Mouse (Mus musculus) embryonic facial prominence, embryonic 11.5 days (tissue): ENCODE measurements around the gene Wwox. TPM values are rescaled to one million over a fixed set of nuclear protein-coding genes. Genes with fewer than 3 reads are reported as not detected.

ENCODE experiments used
- ATAC-seq: fragments of 200-750 bp; cut with Nextera tagmentation; replicated peaks from 2 replicates; pipeline ENCODE4 v1.8.0; 2017; ENCODE audit warnings: low read depth; ENCODE audit not compliant: insufficient number of reproducible peaks, low FRiP score, low TSS enrichment
- DNase-seq: peaks from one replicate; pipeline ENCODE4 v3.0.0-alpha.2; 2015; ENCODE audit warnings: low spot score
- H3K27ac ChIP-seq: fragments of 300-500 bp; sonication (generic); replicated peaks from 2 replicates; pipeline ENCODE4 v1.5.1; 2014; ENCODE audit warnings: mild to moderate bottlenecking, low read depth, low read length, control low read depth
- H3K27me3 ChIP-seq: fragments of 300-500 bp; sonication (generic); 2 replicates; pipeline ENCODE4 v1.6.1; 2014; ENCODE audit warnings: mild to moderate bottlenecking, low read length, moderate library complexity, mixed read lengths; ENCODE audit not compliant: control insufficient read depth, insufficient read depth
- H3K36me3 ChIP-seq: fragments of 300-500 bp; sonication (generic); replicated peaks from 2 replicates; pipeline ENCODE4 v1.6.1; 2014; ENCODE audit warnings: low read depth, mild to moderate bottlenecking, low read length, moderate library complexity, mixed read lengths; ENCODE audit not compliant: control insufficient read depth, insufficient read depth
- H3K4me1 ChIP-seq: fragments of 300-500 bp; sonication (generic); 2 replicates; pipeline ENCODE4 v1.6.1; 2014; ENCODE audit warnings: low read length, mixed read lengths; ENCODE audit not compliant: control insufficient read depth, insufficient read depth
- H3K4me2 ChIP-seq: fragments of 300-500 bp; sonication (generic); 2 replicates; pipeline ENCODE4 v1.6.1; 2014; ENCODE audit warnings: low read depth, mild to moderate bottlenecking, control low read depth, low read length, moderate library complexity
- H3K4me3 ChIP-seq: fragments of 300-500 bp; sonication (generic); 2 replicates; pipeline ENCODE4 v1.5.1; 2014; ENCODE audit warnings: low read depth, low read length, control low read depth
- H3K9ac ChIP-seq: fragments of 300-500 bp; sonication (generic); replicated peaks from 2 replicates; pipeline ENCODE4 v1.6.1; 2014; ENCODE audit warnings: mild to moderate bottlenecking, control low read depth, low read length
- H3K9me3 ChIP-seq: fragments of 300-500 bp; sonication (generic); replicated peaks from 2 replicates; pipeline ENCODE4 v1.6.1; 2016; ENCODE audit warnings: mild to moderate bottlenecking, low read length, inconsistent platforms, mixed read lengths; ENCODE audit not compliant: control insufficient read depth
- WGBS: fragments of 180-500 bp; shearing (Covaris S2); extraction: QIAGEN DNeasy Blood & Tissue Kit; methylation state at CpG from one replicate; pipeline ENCODE4 v1.1.7; 2014; 5-methylcytosine and 5-hydroxymethylcytosine counted together
- polyA plus RNA-seq: library from polyadenylated mRNA; unstranded; fragments of >200 nt; fragmentation: Nextera tagmentation; extraction: Ambion mirVana; gene quantifications from 2 replicates; pipeline ENCODE4 v1.2.1, GENCODE M21; 2014

Gene Wwox
- polyA plus RNA-seq, 1 experiment from 2014 or later: 7.2 TPM

DNA sequence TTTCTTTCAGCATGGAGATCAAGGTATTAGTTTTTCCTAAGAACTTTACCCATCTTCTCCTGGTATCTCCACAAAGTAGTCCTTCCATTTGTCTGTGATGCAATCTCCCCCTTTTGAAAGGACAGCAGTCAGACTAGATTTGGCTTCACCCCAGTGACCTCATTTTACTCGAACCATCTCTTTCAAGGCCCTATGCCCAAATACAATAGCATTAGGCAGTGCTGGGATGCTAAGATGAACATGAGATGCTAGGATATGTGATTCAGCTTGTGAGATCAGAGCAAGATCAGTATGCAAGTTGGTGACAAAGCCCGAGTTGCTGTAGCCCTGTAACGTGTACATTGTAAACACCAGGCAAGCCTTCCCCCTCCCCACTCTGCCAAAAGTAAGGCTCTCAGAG lies 426.5 kb downstream of the Wwox start:
- Histone ChIP-seq H3K4me2 (no peak overlapping the region), H3K9ac (no peak overlapping the region), H3K4me1 (no peaks in the 10 kb centered on the region), H3K9me3 (no peaks in the 10 kb centered on the region), H3K27me3 (no peaks in the 10 kb centered on the region), H3K27ac (no peak overlapping the region), H3K4me3 (no peak overlapping the region), H3K36me3 (no peaks in the 10 kb centered on the region)
- ATAC-seq: no peak
- no peak for DNase-seq
- WGBS: 70% methylated on average over 3 of the region's 3 CpGs

DNA sequence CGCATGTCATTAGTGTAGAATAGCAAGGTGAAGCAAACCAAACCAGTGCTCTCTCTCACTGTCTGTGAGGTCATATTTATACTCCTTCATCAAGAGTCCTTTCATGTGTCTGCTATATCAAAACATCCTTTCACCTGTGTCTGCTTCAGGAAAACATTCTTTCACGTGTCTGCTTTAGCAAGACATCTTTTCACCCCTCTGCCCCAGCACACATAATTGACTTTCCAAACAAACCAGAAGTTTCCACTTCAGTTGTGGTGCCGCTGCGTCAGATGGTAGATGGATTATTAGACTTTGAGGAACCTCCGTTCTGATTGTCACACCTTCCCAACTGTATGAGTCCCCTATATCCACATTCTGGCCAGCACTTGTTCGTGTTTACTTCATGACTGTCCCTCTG lies 429.9 kb downstream of the Wwox start:
- no peak for ATAC-seq
- no peak overlapping the region for H3K9ac ChIP-seq
- H3K4me3 ChIP-seq: no peak overlapping the region
- no peaks in the 10 kb centered on the region for H3K27me3 ChIP-seq
- no peak for DNase-seq
- no peaks in the 10 kb centered on the region for H3K9me3 ChIP-seq
- no peaks in the 10 kb centered on the region for H3K4me1 ChIP-seq
- no peaks in the 10 kb centered on the region for H3K36me3 ChIP-seq
- H3K27ac ChIP-seq: no peak overlapping the region
- 88% methylated on average over 6 of the region's 6 CpGs for WGBS
- H3K4me2 ChIP-seq: no peak overlapping the region

GRCm38 (mm10) chr8:114870410-114870809 lies 431.0 kb downstream of the Wwox start:
- Histone ChIP-seq H3K27ac (no peak overlapping the region), H3K9ac (no peak overlapping the region), H3K36me3 (no peaks in the 10 kb centered on the region), H3K4me1 (no peaks in the 10 kb centered on the region), H3K4me2 (no peak overlapping the region), H3K9me3 (no peaks in the 10 kb centered on the region), H3K27me3 (no peaks in the 10 kb centered on the region), H3K4me3 (no peak overlapping the region)
- DNase-seq (no peak), ATAC-seq (no peak)
- 91% methylated on average over 8 of the region's 8 CpGs for WGBS

GRCm38 (mm10) chr8:114872491-114872890 lies 433.0 kb downstream of the Wwox start:
- no peak overlapping the region for H3K4me2 ChIP-seq
- ATAC-seq: no peak
- no peaks in the 10 kb centered on the region for H3K9me3 ChIP-seq
- no peak overlapping the region for H3K9ac ChIP-seq
- no peak overlapping the region for H3K27ac ChIP-seq
- WGBS: 88% methylated on average over 3 of the region's 3 CpGs
- no peak for DNase-seq
- no peak overlapping the region for H3K4me3 ChIP-seq
- H3K36me3 ChIP-seq: no peaks in the 10 kb centered on the region
- no peaks in the 10 kb centered on the region; the same call in 1 of the 2 replicates for H3K4me1 ChIP-seq
- H3K27me3 ChIP-seq: no peaks in the 10 kb centered on the region

DNA sequence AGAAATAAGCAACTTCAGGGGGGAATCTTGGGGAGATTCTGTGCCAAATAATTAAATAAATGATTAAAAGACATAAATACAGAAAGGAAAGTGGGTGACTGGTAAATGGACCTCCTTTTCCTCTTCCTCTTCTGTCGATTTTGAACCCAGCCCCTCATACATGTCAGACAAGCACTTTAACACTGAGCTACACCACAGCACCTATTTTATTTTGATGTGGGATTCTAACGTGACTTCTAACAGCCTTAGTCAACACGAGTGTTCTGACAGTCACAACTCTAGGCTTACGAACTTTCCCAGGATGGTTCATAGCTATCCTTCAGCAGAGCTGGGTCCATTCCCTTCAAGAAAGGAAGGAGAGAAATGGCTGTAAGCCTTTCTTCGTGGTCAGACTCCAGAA lies 435.7 kb downstream of the Wwox start:
- no peaks in the 10 kb centered on the region for H3K9me3 ChIP-seq
- 78% methylated on average over 5 of the region's 5 CpGs for WGBS

GRCm38 (mm10) chr8:114876161-114876611 lies 436.7 kb downstream of the Wwox start:
- DNase-seq (peak; percentile 58), ATAC-seq (no peak)
- H3K9me3 ChIP-seq: no peaks in the 10 kb centered on the region
- H3K27me3 ChIP-seq: no peaks in the 10 kb centered on the region
- H3K4me3 ChIP-seq: no peak overlapping the region
- 12% methylated on average over 11 of the region's 11 CpGs for WGBS
- no peak overlapping the region for H3K9ac ChIP-seq
- no peaks in the 10 kb centered on the region; the same call in 1 of the 2 replicates for H3K4me1 ChIP-seq
- no peak overlapping the region for H3K27ac ChIP-seq
- H3K36me3 ChIP-seq: no peaks in the 10 kb centered on the region
- H3K4me2 ChIP-seq: no peak overlapping the region

More for the DNA sequence above, 435.7 kb downstream of the Wwox start:
- H3K9ac ChIP-seq: no peak overlapping the region
- no peak overlapping the region for H3K4me2 ChIP-seq
- H3K36me3 ChIP-seq: no peaks in the 10 kb centered on the region
- H3K4me3 ChIP-seq: no peak overlapping the region
- DNase-seq (no peak), ATAC-seq (no peak)
- H3K27ac ChIP-seq: no peak overlapping the region
- H3K4me1 ChIP-seq: no peaks in the 10 kb centered on the region; the same call in 1 of the 2 replicates
- no peaks in the 10 kb centered on the region for H3K27me3 ChIP-seq

DNA sequence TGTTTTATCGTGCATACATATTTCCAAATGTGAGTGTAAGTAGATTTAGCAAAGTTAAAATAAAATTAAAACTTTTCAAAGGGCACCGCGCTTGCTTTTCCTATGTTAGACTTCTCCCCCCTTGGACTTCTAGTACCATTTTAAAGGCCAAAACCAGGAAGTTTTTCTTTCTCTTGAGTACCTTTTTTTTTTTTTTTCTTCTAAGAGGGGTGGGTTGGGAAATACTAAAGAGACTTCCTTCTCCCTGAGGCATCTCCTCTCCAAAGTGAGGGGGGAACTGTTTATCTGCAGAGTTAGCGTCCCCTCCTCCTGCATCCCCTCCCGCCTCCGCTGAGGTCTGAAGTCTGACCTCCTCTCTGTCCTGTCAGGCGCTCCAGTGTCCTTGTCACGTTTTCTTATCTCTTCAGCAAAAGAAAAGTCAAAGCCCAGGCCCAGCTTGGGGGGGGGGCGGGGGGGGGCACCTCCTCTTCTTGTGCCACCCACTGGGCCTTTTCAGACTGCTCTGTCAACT lies 437.3 kb downstream of the Wwox start:
- 36% methylated on average over 9 of the region's 9 CpGs for WGBS
- no peak overlapping the region for H3K4me2 ChIP-seq
- no peak overlapping the region for H3K9ac ChIP-seq
- H3K36me3 ChIP-seq: no peaks in the 10 kb centered on the region
- H3K27me3 ChIP-seq: no peaks in the 10 kb centered on the region
- DNase-seq: no peak
- H3K4me3 ChIP-seq: no peak overlapping the region
- no peak overlapping the region for H3K27ac ChIP-seq
- ATAC-seq: no peak
- no peaks in the 10 kb centered on the region for H3K9me3 ChIP-seq
- H3K4me1 ChIP-seq: no peaks in the 10 kb centered on the region; the same call in 1 of the 2 replicates

- ATAC-seq (no peak), DNase-seq (no peak)
- Histone ChIP-seq H3K27me3 (no peaks in the 10 kb centered on the region), H3K27ac (no peak overlapping the region), H3K9ac (no peak overlapping the region), H3K4me2 (no peak overlapping the region), H3K36me3 (no peaks in the 10 kb centered on the region), H3K9me3 (no peaks in the 10 kb centered on the region), H3K4me1 (no peaks in the 10 kb centered on the region; the same call in 1 of the 2 replicates), H3K4me3 (no peak overlapping the region)
- WGBS: 78% methylated on average over 10 of the region's 10 CpGs
These were observed 437.8 kb downstream of the Wwox start for GRCm38 (mm10) chr8:114877234-114877633.
